Mouse (Mus musculus): ENCODE data around the gene Gm40193.

The Gm40193 gene

DNA sequence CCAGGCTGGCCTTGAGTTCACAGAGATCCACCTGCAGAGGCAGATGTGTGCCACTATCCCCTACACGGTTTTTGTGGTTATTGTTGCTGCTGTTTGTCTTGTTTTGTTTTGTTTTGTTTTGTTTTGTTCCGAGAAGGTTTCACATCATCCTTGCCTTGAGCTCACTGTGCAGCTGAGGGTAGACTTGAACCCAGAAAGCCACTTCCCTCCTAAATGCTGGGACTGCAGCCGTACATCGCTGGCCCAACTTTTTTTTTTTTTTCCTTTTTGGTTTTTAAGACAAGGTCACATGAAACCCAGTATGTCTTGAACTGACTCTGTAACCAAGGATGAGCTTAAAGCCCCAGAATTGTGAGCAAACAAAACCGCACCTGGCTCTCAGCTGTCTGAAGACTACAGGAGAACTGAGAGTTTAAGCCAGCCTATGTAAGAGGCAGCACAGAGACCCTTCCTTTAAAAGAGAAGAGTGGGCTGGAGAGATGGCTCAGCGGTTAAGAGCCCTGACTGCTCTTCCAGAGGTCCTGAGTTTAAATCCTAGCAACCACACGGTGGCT is 25.7 kb downstream of the Gm40193 start:
- DNase-seq (ENCODE audit: low spot score in 2 of 2): no peak

DNA sequence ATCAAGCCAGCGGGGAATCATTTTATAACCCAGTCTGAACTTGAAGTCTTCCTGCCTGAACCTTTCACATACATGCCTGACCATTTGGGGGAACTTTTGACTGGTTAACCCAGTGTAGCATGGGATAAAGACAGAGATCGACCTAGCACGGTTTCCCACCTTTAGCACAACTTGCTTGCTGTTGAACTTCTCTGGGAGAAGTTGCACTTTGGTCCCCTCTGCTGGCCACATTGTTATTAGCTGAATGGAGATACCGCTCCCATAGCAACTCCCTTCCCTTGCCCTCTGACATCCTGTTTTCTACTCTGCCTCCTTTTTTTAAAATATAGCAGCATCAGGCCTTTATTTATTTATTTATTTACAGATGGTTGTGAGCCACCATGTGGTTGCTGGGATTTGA is 26.4 kb downstream of the Gm40193 start:
- peak; percentile 70 to 71 for DNase-seq (ENCODE audit: low spot score in 2 of 2)

- DNase-seq (ENCODE audit: low spot score in 2 of 2): no peak
These were observed 27.8 kb downstream of the Gm40193 start, which contains the start of gene Tm4sf5 for GRCm38 (mm10) chr11:70504970-70505369. Gene Tm4sf5 (plus strand): TSS chr11:70505244.

- DNase-seq (ENCODE audit: low spot score in 2 of 2): no peak
These were observed 30.7 kb downstream of the Gm40193 start for GRCm38 (mm10) chr11:70502018-70502417.

DNA sequence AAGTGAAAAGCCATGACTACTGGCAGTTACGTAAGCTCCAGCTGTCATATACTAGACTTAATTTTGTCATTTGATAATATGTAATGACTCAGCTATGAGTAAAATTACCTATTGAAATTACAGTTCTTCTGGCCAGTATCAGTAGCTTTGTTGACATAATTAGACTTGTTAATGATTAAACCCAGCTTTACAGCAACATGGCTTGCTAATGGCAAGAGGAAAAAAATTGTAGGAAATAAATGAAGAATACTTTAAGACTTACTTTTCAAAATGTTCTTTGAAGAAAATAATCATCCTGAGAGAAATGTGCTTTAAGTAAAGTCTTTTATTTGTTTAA is 32.3 kb downstream of the Gm40193 start:
- DNase-seq (ENCODE audit: low spot score in 2 of 2): no peak

- no peak for DNase-seq (ENCODE audit: low spot score in 2 of 2)
These were observed 32.9 kb downstream of the Gm40193 start for GRCm38 (mm10) chr11:70499566-70500475.

- peak; percentile 16 to 39 for DNase-seq (ENCODE audit: low spot score in 2 of 2)
These were observed 43.1 kb downstream of the Gm40193 start for GRCm38 (mm10) chr11:70489684-70490083.

DNA sequence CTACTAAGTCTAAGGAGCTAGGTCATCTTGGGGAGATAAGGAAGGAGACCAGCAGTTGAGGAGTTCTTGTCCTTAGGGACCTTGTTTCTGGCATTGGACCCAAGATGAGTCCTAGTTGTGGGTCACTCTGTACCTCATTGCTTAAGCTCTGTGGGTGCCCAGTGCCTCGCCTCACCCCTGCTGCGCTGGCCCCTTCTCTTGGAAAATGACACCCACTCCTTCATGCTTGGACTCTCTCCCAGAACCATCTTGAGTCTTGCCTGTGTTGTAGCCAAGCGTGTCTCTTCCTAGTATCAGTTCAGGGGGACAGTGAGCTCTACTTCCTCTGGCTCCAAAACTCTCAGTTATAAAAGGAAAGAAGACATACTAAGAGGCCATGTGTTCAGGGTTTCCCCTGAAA is 43.6 kb downstream of the Gm40193 start:
- no peak for DNase-seq (ENCODE audit: low spot score in 2 of 2)

DNA sequence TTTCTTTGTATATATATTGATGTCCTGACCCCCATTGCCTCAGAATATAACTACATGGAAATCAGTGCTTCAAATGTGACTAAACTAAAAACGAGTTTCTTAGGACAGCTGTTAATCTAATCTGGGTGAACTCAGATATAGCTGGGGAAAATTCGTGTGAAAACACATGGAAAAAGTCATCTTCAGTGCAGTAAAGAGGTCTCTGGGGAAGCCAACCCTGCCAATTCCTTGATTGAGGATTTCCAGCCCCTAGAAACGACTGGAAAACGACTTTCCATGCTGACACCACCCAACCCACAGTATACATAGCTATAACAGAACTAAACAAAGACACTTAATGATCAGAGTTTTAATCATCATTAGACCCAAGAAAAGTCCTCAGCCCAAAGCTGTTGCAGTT is 44.9 kb downstream of the Gm40193 start:
- DNase-seq (ENCODE audit: low spot score in 2 of 2): no peak

DNA sequence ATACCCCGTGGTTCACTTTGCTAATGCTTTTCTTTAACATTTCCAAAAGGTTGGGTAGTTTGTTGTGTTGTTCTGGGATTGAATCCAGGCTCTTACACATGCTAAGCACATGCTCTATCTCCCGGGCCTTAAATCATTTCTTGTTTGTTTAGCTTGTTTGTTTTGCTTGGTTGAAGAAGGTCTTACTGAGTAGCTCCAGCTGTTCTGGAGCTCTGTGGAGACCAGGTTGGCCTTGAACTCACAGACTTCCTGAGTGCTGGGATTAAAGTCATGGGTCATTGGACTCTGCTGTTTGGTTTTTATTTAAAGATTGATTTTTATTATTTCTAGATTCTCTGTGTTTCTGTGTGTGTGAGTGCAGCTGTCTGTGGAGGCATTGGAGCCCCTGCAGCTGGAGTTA is 47.2 kb downstream of the Gm40193 start:
- no peak for DNase-seq (ENCODE audit: low spot score in 2 of 2)

Data from spleen, postnatal 36 days (tissue).